Mouse (Mus musculus) adipocyte (in vitro differentiated cells): ENCODE measurements around the gene Taf3.

Experiments used
- DNase-seq: peaks from one replicate; pipeline ENCODE4 v3.0.0-alpha.2; 2016; ENCODE audit warnings: low spot score

Gene Taf3

GRCm38 (mm10) chr2:10010263-10010909 lies 38.0 kb downstream of the Taf3 start:
- DNase-seq, result peak; percentile 74

GRCm38 (mm10) chr2:10009671-10010254 lies 38.6 kb downstream of the Taf3 start:
- DNase-seq, result no peak

GRCm38 (mm10) chr2:10008593-10008992 lies 39.8 kb downstream of the Taf3 start:
- no peak for DNase-seq

GRCm38 (mm10) chr2:10004960-10005621 lies 43.3 kb downstream of the Taf3 start:
- no peak for DNase-seq

- DNase-seq, result peak; percentile 43
Measured at GRCm38 (mm10) chr2:10003358-10003757, 45.0 kb downstream of the Taf3 start.

DNA sequence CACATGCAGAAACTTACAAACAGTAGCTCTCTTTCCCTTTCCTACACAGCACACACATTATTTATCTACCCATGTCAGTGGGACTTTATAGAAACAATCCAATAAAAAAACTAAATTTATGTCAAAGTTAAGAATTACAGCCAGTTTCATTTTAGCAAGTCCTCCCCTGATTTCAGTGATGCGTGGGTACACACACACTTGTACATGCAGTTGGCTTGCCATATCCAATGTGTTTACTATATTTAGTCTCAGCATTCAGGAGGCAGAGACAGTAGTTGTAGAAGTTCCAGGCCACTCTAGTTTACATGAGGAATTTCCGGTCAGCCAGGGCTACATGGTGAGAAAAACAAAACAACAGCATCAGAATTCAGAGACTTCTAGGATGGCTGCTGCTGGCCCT lies 46.8 kb downstream of the Taf3 start:
- no peak for DNase-seq

DNA sequence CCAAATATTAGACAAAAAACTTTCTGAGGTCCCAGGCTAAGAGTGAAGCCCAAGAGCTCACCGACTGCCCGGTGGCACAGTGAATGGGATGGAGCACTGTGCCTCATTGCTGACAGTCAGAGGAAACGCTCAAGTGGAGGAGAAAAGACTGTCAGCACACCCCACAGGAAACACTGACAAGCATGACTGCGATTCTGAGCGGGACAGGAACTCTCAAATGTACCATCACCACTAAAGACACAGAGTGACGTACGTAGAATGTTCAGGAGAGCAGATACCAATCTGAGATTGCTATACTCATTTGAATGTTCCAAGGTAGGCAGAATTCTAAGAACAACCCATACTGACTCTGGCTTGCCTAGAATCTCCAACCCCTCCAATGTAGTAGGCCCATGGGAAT lies 50.9 kb downstream of the Taf3 start:
- DNase-seq, result no peak

GRCm38 (mm10) chr2:9996111-9996510 lies 52.3 kb downstream of the Taf3 start:
- DNase-seq, result no peak

GRCm38 (mm10) chr2:9990690-9991229 lies 57.6 kb downstream of the Taf3 start:
- DNase-seq, result no peak

DNA sequence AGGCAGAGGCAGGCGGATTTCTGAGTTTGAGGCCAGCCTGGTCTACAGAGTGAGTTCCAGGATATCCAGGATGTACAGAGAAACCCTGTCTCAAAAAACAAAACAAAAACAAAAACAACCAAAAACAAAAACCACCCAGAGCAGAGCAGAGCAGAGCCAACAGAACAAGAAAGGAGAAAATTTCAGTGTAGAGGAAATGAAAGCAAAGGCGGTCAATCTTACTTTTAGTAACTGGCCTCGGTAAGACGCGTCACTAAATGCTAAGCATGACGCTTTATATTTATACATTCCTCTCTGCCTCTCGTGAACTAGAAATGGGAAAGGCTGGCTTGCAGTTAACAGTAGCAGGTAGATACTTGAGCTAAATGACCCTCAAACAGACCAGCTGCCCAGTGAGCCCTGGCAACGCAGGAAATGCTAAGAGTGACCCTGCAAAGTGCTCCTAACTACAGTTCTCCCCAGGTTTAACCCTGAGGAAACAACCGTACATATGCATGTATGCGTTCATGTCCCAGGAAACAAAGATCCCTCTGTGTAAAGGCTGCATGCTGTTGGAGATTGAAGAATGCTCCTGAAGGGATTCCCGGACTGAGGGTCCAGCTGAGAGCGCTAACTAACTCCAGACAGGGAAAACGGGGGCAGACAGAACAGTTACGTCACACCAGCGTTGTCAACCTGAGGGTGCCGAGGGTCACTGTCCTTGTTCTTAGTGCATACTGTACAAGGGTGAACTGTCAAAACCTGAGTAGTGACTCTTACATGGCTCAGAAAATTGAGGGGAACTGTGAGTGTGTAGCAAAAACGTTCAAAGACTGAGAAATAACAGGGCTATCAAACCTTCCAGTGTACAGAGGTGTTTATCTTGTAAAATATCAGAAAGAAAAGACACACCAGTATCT lies 58.5 kb downstream of the Taf3 start:
- no peak for DNase-seq

DNA sequence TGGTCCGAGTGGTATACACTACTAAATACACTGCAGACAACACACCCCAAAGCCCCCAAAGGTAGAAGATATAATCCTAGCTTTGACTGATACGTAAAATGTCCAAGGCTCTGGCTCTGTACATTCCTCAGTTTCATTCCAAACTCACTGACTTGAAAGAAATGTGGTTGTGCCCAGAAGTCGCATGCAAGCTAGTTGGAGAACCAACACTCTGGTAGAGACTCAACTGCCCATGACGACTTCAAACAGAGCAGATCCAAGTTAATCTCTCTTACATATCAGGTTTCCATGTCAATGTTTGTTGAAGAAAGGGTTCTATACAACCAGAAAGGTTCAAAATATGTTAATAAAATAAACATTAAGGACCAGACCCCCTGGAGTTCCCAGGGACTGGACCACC lies 60.1 kb downstream of the Taf3 start:
- no peak for DNase-seq

DNA sequence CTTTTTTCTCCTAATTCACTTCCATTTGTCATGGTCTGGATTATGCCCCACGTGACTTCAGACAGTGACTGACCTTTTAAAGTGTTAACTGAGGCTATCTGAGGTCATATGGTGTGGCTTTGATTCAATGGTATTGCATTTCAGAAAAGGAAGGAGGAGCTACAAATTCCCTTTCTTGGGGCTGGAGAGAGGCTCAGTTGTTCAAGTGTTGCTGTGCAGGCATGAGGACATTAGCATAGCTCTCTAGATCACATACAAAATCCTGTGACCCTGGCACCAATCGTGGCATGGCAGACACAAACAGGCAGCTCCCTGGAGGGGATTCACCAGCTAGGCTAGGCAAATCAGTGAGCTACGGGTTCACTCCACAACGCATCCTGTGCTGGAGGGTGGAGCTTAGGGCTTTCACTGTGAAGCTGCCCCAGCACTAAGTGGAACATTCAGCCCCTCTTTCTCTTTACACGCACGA lies 62.4 kb downstream of the Taf3 start:
- DNase-seq, result no peak

DNA sequence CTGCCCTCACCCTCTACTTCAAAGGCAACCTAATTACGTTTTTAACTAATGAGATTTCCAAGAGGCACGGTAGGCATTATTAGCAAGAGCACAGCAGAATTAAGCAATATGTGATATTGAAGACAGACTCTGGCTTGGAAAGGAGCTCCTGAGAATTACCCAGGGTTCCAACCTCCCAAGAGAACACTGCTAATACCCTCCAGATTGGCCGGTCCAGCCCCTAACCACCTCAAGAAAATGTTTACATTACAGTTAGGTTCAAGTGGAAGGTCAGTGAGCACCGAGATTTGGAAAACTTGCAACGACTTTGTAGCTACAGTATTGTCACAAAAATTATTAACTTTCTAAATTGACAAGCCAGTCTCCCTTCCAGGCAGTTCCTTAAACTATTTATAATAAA lies 66.0 kb downstream of the Taf3 start:
- DNase-seq, result no peak

DNA sequence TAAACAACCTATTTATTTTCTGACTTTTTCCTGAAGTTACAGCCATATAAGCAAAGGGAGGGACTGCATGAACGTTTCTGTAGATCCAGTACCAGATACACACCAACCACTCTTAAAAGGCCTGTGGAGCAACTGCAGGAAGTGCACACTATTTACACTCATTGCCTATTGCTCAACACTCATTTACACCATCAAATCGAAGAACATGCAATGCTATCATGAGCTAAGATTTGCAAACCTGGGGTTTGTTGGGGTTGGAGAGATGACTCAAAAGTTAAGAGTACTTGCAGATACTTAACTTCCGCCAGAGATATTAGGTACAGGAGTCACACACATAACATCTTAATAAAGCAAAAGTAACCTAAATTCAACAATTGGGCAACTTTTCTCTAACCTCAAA lies 76.5 kb downstream of the Taf3 start:
- DNase-seq, result no peak

DNA sequence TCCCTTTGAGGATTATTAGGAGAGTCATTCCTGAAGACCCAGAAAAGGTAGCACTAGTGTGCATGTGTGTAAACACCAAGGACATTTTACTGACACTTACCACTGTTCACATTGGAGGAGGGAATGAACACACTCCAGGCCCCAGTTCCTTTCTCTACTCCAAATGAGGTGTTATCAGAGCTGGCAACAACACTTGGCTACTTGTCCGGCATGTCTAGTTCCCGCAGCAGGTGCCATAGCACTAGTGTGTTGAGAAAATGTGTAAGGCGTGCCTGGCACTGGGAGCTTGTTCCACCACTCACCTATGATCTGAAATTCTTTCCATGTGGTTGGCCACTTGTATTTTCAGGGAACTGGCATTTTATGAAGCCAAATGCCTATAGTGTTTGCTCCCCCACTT lies 77.8 kb downstream of the Taf3 start:
- no peak for DNase-seq

DNA sequence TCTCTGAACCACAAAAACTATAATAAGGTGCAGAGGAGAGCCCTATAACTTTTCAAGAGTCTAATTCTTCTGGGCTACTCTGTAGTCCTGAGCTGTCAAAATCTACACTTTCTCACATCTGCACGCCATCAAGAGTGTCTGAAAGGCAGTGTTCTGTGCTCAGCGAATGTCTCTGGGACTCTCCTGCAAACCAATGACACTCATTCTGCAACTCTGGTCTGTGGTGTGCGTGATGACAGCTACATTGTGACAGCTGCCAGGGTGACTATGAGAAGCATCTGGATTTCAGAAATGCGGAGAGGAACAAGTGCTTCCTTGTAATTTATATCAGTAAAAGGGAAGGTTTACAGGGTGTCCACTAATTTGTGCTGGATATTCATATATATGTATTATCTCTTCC lies 78.2 kb downstream of the Taf3 start:
- no peak for DNase-seq

GRCm38 (mm10) chr2:9969734-9970133 lies 78.7 kb downstream of the Taf3 start:
- DNase-seq, result no peak

DNA sequence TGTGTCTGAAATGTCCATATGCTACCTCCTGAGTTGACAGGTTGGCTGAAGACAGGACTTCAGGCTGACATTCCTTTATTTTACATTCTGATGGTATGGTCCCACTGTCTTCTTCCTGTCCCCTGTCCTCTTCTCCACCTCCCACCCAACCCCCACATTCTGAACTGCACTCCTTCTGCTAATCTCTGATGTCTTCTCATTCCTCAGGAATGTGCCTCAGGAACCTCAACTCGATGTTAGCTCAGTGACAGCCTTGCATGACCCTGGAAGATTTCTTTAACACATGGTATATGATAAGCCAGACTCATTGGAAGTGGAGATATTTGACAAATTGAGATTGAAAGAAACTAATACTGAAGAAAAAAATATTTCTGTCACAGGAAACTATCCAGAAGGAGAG lies 81.8 kb downstream of the Taf3 start:
- no peak for DNase-seq

- no peak for DNase-seq
Measured at GRCm38 (mm10) chr2:9965608-9966007, 82.8 kb downstream of the Taf3 start.

- no peak for DNase-seq
Measured at GRCm38 (mm10) chr2:9962871-9963270, 85.5 kb downstream of the Taf3 start.

- no peak for DNase-seq
Measured at GRCm38 (mm10) chr2:9961708-9962107, 86.7 kb downstream of the Taf3 start.

- no peak for DNase-seq
Measured at GRCm38 (mm10) chr2:9958011-9958410, 90.4 kb downstream of the Taf3 start.
